Mouse (Mus musculus): ENCODE measurements around the gene Panx1.

Panx1 gene

DNA sequence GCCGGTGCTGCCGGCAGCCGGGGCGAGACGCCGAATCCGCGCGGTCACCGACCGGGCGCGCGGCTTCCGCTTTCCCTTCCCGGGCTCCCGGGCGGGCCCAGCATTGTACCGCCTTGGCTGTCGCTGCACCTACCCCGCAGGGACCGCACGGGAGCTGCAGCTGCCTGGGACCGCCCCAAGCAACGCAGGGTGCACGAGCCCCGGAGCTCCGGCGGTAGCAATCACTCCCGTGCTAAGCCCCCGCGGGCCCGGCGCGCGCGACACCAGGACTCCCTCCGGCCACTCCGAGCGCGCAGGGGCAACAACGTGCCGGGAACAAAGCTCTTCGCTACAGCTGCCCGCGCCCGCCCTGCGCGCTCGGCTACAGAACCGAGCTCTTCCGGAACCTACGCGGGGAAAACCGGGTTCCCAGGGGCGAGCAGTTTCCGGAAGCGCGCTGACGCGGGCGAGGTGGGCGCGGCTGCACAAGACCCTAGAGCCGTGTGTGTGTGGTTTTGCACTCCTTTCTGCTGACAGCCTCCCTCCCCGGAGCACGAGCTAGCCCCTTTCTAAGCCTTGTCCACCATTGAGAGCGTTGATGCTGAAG lies at the start of gene Panx1:
Gene Panx1, minus strand, starts transcription at position 395 of the 586 bp plus-strand sequence.
- DNase-seq (ENCODE audit: low spot score), result peak; percentile 58

DNA sequence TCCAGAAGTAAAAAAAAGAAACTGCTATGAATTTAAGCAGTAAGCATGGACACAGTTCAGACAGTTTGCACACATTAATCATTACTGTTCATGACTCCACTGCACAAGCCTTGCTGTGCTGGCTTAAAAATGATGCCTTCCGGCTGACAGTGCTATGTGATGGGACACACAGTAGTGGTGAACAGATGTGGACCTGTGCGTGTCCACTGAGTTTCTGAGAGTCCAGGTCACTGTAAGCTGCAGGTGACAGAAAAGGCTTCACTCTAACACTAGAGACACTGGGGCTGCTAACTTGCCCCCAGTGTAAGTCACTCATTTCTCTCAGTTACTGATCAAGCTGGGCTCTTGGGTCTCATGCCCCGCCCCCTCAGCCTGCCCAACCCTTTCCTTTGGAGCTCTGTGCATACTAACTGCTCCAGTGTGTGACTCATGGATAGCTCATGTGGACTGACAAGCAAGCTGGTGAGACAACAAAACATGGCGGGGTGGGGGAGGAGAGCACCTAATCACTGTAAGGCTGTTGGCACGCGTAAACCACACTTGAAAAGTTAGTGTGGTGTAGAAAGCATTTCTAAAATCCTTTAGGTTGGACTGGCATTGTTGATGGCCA lies 23.5 kb upstream of the Panx1 start:
- DNase-seq (ENCODE audit: low spot score), result peak; percentile 44

GRCm38 (mm10) chr9:15067995-15068685 lies 22.9 kb upstream of the Panx1 start:
- no peak for DNase-seq (ENCODE audit: low spot score)

DNA sequence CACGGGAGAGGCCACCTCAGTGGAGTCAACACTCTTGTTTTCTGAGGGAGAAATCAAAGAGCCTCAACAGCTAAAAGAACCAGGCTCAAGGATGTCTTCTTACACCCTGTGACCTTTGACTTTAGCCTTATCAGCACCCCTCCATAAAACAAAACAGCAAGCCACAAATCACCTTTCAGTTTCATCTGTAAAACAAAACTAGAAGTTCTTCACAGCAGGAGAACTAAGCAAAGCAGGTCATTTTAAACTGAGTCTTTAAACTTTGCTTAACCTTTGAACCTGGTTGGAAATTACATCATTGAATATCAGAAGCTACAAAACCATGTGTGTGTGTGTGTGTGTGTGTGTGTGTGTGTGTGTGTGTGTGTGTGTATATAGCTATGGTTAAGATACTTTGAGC lies 18.9 kb upstream of the Panx1 start:
- no peak for DNase-seq (ENCODE audit: low spot score)

- DNase-seq (ENCODE audit: low spot score), result no peak
Measured at GRCm38 (mm10) chr9:15060847-15061246, 15.6 kb upstream of the Panx1 start.

DNA sequence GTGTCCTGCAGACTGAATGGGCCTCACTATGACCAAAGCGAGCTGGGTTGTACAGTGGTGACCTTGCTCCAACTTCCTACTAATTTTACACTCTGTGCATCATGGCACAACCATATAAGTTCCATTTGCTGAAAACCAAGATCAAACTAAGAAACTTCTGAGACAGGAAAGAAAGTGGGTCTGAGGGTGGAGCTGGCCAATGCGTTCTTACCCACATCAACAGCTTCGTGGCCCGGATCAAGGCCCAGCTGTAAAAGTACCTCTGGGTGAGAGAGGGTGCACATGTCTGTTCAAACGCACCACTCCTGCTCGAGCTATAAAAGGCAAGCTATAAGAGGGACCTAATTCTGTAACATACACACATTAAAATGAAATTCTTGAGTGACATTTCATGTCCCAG lies 14.7 kb upstream of the Panx1 start:
- DNase-seq (ENCODE audit: low spot score), result no peak

DNA sequence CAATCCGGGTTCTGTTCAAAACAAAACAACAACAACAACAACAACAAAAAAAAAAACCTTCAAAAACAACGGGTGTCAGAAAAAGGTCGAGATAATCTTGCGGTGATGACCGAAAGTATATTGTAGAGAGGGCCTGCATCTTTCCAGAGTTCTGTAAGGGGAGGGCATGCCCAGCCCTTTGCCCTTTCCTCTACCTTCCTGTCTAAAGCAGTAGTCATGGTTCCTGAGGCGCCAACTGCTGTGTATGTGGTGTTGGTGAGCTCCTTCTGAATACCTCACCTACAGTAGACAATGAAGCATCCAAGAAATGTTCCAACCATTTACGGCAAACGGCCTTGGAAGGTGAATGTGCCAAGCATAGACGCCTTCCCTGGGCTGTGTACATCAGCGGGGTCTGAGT lies 462 bp upstream of the Panx1 start:
- no peak for DNase-seq (ENCODE audit: low spot score)

- DNase-seq (ENCODE audit: low spot score), result no peak
Measured at GRCm38 (mm10) chr9:15044391-15045083, 741 bp downstream of the Panx1 start.

DNA sequence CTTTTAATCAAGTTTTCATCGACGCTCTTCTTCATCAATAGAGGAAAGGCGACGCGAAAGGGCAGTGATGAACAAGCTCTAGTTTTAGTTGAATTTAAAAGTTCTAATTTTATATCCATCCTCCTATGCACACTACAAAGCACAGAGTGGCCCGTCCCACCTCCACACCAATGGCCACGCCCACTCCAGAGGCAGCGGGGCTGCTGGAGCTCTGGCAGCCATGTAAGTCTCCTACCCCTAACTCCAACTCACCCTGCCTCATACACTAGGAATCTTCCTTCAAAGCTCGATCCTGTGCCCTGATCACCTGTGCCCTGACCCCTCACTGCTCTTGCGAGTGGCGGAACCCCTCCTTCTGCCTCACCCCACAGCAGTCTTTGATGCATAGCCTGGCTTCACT lies 3.7 kb downstream of the Panx1 start:
- no peak for DNase-seq (ENCODE audit: low spot score)

- no peak for DNase-seq (ENCODE audit: low spot score)
Measured at GRCm38 (mm10) chr9:15039848-15040247, 5.4 kb downstream of the Panx1 start.

- DNase-seq (ENCODE audit: low spot score), result no peak
Measured at GRCm38 (mm10) chr9:15037704-15038103, 7.6 kb downstream of the Panx1 start.

DNA sequence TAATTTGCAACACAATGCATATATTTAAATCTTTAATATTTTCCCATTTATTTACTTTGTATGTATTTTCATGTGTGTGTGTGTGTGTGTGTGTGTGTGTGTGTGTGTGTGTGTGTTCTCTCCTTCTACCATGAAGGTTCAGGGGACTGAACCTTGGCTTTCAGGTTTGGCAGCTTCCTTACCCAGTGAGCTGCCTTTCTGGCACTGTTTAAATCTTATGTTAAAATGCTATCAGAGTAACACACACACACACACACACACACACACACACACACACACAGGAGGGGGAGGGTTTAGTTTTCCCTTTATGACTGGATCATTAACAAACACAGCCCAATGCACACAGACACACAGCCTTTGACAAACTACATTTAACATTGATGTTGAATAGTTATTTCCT lies 8.0 kb downstream of the Panx1 start:
- DNase-seq (ENCODE audit: low spot score), result peak; percentile 21

GRCm38 (mm10) chr9:15036807-15037206 lies 8.5 kb downstream of the Panx1 start:
- no peak for DNase-seq (ENCODE audit: low spot score)

- no peak for DNase-seq (ENCODE audit: low spot score)
Measured at GRCm38 (mm10) chr9:15036405-15036804, 8.9 kb downstream of the Panx1 start.

DNA sequence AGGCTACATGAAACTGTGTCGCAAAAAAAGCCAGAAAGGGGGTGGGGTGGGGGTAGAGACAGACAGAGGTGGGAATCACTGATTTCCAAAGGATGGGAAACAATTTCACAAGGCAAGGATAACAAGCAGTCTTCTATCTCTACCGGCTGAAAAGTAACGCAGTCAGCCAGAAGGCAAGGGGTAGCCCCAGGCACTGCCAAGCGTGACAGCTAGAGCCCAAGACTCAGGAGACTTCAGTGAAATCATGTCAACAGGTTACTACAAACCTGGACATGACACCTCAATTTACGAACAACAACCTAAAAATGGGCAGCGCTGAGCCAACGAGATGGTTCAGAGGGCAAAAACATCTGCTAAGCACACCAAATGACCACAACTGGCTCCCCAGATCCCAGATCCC lies 9.3 kb downstream of the Panx1 start:
- DNase-seq (ENCODE audit: low spot score), result no peak

DNA sequence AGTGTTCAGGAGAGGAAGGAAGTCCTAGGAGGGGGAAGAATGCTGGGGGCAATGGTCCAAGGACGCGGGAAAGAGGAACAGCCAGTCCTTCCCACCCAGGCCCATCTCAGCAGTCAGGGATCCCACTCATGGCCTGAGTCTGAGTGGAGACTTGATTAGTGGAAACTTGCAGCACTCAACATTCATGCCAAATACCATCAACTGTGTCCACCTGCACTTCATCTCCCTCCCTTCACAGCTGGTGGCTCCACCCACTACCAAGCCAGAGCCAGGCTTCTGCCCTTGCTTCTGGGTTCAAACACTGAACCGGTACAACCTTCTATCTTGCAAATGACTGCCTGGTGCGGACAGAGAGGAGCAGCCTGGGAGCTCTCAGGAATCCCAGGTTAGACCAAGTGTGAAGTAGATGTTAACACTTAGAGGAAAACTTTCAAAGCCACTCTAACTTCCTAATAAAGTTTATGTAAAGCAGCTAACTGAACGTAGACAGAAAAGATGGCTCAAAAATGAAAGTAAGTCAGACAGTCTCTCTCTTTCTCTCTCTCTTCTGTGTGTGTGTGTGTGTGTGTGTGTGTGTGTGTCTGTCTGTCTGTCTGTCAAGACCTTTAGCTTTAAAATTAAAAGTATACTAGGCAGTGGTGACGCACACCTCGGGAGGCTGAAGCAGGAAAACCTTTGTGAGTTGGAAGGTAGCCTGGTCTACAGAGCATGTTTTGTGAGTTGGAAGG lies 10.6 kb downstream of the Panx1 start:
- no peak for DNase-seq (ENCODE audit: low spot score)

GRCm38 (mm10) chr9:15033568-15034160 lies 11.6 kb downstream of the Panx1 start:
- peak; percentile 39 for DNase-seq (ENCODE audit: low spot score)

DNA sequence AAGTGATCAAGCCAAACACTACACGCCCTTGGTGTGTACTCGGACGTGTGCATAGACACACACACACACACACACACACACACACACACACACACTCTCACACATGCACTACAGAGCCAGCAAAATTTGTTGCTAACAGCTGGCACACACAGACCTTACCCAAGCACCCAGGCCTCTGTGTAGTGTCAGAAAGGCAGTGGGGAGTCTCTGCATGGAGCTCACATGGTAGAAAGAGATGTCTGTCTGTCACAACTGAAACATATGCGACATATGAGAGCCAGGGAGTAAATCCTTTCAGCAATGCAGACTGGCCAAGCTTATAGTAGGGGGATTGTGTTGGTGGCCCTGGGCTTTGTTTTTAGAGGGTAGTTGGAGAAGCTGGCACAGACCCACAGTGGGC lies 12.5 kb downstream of the Panx1 start:
- DNase-seq (ENCODE audit: low spot score), result no peak

GRCm38 (mm10) chr9:15030771-15031170 lies 14.5 kb downstream of the Panx1 start:
- DNase-seq (ENCODE audit: low spot score), result no peak

DNA sequence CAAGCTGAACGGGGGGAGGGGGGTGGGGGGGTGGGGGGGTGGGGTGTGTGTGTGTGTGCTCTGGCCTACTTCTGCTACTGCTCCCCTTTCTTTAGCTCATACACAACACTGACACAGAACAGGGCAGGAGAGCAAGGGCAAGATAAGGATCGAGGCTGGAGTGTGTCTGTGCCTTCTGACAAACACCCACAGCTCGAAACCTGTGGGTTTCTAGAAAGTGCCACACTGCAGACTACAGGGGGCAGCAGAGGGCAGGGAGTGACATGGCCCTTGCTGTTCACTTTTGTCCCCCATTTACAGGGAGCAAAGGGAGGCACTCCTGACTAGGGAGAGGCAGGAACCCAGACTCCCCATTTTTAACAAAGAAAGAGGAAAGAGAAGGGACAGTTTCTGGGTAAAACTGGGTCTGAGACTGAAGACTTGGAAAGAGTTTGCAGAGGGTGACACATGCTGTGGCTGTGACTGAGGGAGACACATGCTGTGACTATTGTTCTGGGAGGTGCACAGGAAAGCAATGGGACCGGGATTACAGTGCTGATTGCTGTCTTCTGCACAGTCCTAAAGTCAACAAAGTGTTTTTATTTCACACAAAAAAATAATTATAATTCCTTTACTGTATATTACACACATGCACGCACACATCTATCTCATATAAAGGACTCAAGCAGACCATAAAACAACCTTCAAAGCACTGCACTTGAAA lies 16.1 kb downstream of the Panx1 start:
- DNase-seq (ENCODE audit: low spot score), result peak; percentile 67

GRCm38 (mm10) chr9:15027725-15028124 lies 17.6 kb downstream of the Panx1 start:
- no peak for DNase-seq (ENCODE audit: low spot score)

Data from urinary bladder, postnatal 25 days (tissue).